Mouse (Mus musculus) megakaryocyte, embryonic 14.5 days (primary cell): ENCODE results near the gene Lcn3. TPM values are rescaled to one million over a fixed set of nuclear protein-coding genes. Genes with fewer than 3 reads are reported as not detected.
"Not testable (repeated sequence)": the region's sequence is repeated elsewhere in the genome, so short reads cannot be mapped to it uniquely, and the experiment has no call there.

Experiments used
- H3K27me3 ChIP-seq: replicated peaks from 2 replicates; pipeline ENCODE3; 2012; ENCODE audit warnings: inconsistent platforms
- H3K36me3 ChIP-seq: replicated peaks from 2 replicates; pipeline ENCODE3; 2012; ENCODE audit warnings: low read length, inconsistent platforms, mixed read lengths
- H3K4me1 ChIP-seq: 2 replicates; pipeline ENCODE4 v1.6.1; 2012; ENCODE audit warnings: inconsistent platforms
- H3K4me3 ChIP-seq: replicated peaks from 2 replicates; pipeline ENCODE3; 2012; ENCODE audit warnings: moderate library complexity, mild to moderate bottlenecking, inconsistent platforms
- H3K9me3 ChIP-seq: 2 replicates; pipeline ENCODE4 v1.6.1; 2012; ENCODE audit warnings: inconsistent platforms
- FLI1 ChIP-seq: IDR thresholded peaks from 2 replicates; pipeline ENCODE4 v1.6.1; 2012; ENCODE audit warnings: low read length, inconsistent platforms, mixed read lengths
- GATA1 ChIP-seq: IDR thresholded peaks from 3 replicates; pipeline ENCODE4 v1.6.1; 2012; ENCODE audit warnings: mixed read lengths, low read length, inconsistent platforms, borderline replicate concordance
- polyA plus RNA-seq: library from polyadenylated mRNA; stranded (reverse); fragments of >175 nt; gene quantifications from 2 replicates; pipeline ENCODE4 v1.2.3, GENCODE M21; 2012; ENCODE audit warnings: low replicate concordance; ENCODE audit not compliant: insufficient read depth

The Lcn3 gene
- polyA plus RNA-seq, 1 experiment, result not detected

- H3K27me3 ChIP-seq, result peaks cover 82% of the 10 kb centered on the region
- no peak within 1 kb of the TSS for H3K4me3 ChIP-seq
- H3K36me3 ChIP-seq, result no peaks in the 10 kb centered on the region
- TF ChIP-seq FLI1, result no peak
- no peak for TF ChIP-seq GATA1
- no peaks in the 10 kb centered on the region for H3K4me1 ChIP-seq
- no peaks in the 10 kb centered on the region for H3K9me3 ChIP-seq
These were observed 11.3 kb downstream of the Lcn3 start, which contains the start of gene Lcn11 for GRCm38 (mm10) chr2:25776717-25777116. Gene Lcn11 (plus strand): TSS chr2:25777017.

- H3K4me1 ChIP-seq, result no peaks in the 10 kb centered on the region
- no peaks in the 10 kb centered on the region for H3K9me3 ChIP-seq
- no peak overlapping the region for H3K4me3 ChIP-seq
- peaks cover 91% of the 10 kb centered on the region for H3K27me3 ChIP-seq
- no peak for TF ChIP-seq FLI1
- TF ChIP-seq GATA1, result no peak
- no peaks in the 10 kb centered on the region for H3K36me3 ChIP-seq
These were observed 13.7 kb downstream of the Lcn3 start for GRCm38 (mm10) chr2:25779076-25779475.

GRCm38 (mm10) chr2:25780921-25781320, 15.6 kb downstream of the Lcn3 start:
- no peak for TF ChIP-seq GATA1
- TF ChIP-seq FLI1, result no peak
- H3K27me3 ChIP-seq, result peaks cover 90% of the 10 kb centered on the region
- H3K4me3 ChIP-seq, result no peak overlapping the region

GRCm38 (mm10) chr2:25781957-25782356, 16.6 kb downstream of the Lcn3 start, which contains the start of gene Gm13539:
Gene Gm13539 (plus strand): TSS chr2:25782257.
- no peak for TF ChIP-seq GATA1
- TF ChIP-seq FLI1, result no peak
- no peaks in the 10 kb centered on the region for H3K36me3 ChIP-seq
- H3K4me1 ChIP-seq, result no peaks in the 10 kb centered on the region
- H3K4me3 ChIP-seq, result no peak within 1 kb of the TSS
- H3K27me3 ChIP-seq, result peaks cover 88% of the 10 kb centered on the region
- H3K9me3 ChIP-seq, result no peaks in the 10 kb centered on the region

More at GRCm38 (mm10) chr2:25780921-25781320, 15.6 kb downstream of the Lcn3 start:
- no peaks in the 10 kb centered on the region for H3K36me3 ChIP-seq
- no peaks in the 10 kb centered on the region for H3K4me1 ChIP-seq
- H3K9me3 ChIP-seq, result no peaks in the 10 kb centered on the region

- TF ChIP-seq GATA1 (no peak), FLI1 (no peak)
- H3K27me3 ChIP-seq, result peaks cover 68% of the 10 kb centered on the region
- H3K4me1 ChIP-seq, result peaks cover 5% of the 10 kb centered on the region; the same call in 1 of the 2 replicates
- peaks cover 5% of the 10 kb centered on the region for H3K9me3 ChIP-seq
- no peak overlapping the region for H3K4me3 ChIP-seq
- H3K36me3 ChIP-seq, result no peaks in the 10 kb centered on the region
These were observed 20.4 kb downstream of the Lcn3 start for GRCm38 (mm10) chr2:25785573-25786322.

GRCm38 (mm10) chr2:25789092-25789491, 23.7 kb downstream of the Lcn3 start:
- Histone ChIP-seq H3K27me3 (peaks cover 57% of the 10 kb centered on the region), H3K4me1 (peaks cover 5% of the 10 kb centered on the region; the same call in 1 of the 2 replicates), H3K9me3 (peaks cover 5% of the 10 kb centered on the region), H3K36me3 (no peaks in the 10 kb centered on the region), H3K4me3 (no peak overlapping the region)
- TF ChIP-seq FLI1 (no peak), GATA1 (no peak)

- H3K27me3 ChIP-seq, result peaks cover 33% of the 10 kb centered on the region
- no peaks in the 10 kb centered on the region for H3K9me3 ChIP-seq
- H3K4me1 ChIP-seq, result peaks cover 5% of the 10 kb centered on the region
- no peak for TF ChIP-seq GATA1
- no peak for TF ChIP-seq FLI1
- no peak overlapping the region for H3K4me3 ChIP-seq
- no peaks in the 10 kb centered on the region for H3K36me3 ChIP-seq
These were observed 32.3 kb downstream of the Lcn3 start for GRCm38 (mm10) chr2:25797635-25798034.

- no peaks in the 10 kb centered on the region for H3K36me3 ChIP-seq
- H3K9me3 ChIP-seq, result no peaks in the 10 kb centered on the region
- no peak overlapping the region for H3K4me3 ChIP-seq
- no peak for TF ChIP-seq GATA1
- H3K27me3 ChIP-seq, result peaks cover 31% of the 10 kb centered on the region
- peaks cover 5% of the 10 kb centered on the region for H3K4me1 ChIP-seq
These were observed 32.7 kb downstream of the Lcn3 start for GRCm38 (mm10) chr2:25798065-25798464.

GRCm38 (mm10) chr2:25811711-25812110, 46.3 kb downstream of the Lcn3 start:
- no peak for TF ChIP-seq FLI1
- no peak for TF ChIP-seq GATA1
- Histone ChIP-seq H3K36me3 (no peaks in the 10 kb centered on the region), H3K9me3 (peaks cover 14% of the 10 kb centered on the region), H3K4me3 (no peak overlapping the region), H3K27me3 (peaks cover 44% of the 10 kb centered on the region), H3K4me1 (no peaks in the 10 kb centered on the region)

- peaks cover 26% of the 10 kb centered on the region for H3K9me3 ChIP-seq
- H3K4me1 ChIP-seq, result no peaks in the 10 kb centered on the region
- H3K27me3 ChIP-seq, result peaks cover 56% of the 10 kb centered on the region
- H3K4me3 ChIP-seq, result no peak overlapping the region
- H3K36me3 ChIP-seq, result no peaks in the 10 kb centered on the region
- TF ChIP-seq FLI1 (no peak), GATA1 (no peak)
These were observed 48.0 kb downstream of the Lcn3 start for GRCm38 (mm10) chr2:25813364-25813763.

- H3K4me1 ChIP-seq, H3K36me3 ChIP-seq, H3K4me3 ChIP-seq: not testable (repeated sequence)
- Histone ChIP-seq H3K27me3 (peaks cover 64% of the 10 kb centered on the region), H3K9me3 (peaks cover 45% of the 10 kb centered on the region)
These were observed 50.4 kb downstream of the Lcn3 start, which contains the start of gene Glt6d1 for GRCm38 (mm10) chr2:25815748-25816147. Gene Glt6d1 (minus strand): TSS chr2:25815848.
